Comparison of ENCODE assay signal across 22 mouse cellular contexts in the genomic region with DNA sequence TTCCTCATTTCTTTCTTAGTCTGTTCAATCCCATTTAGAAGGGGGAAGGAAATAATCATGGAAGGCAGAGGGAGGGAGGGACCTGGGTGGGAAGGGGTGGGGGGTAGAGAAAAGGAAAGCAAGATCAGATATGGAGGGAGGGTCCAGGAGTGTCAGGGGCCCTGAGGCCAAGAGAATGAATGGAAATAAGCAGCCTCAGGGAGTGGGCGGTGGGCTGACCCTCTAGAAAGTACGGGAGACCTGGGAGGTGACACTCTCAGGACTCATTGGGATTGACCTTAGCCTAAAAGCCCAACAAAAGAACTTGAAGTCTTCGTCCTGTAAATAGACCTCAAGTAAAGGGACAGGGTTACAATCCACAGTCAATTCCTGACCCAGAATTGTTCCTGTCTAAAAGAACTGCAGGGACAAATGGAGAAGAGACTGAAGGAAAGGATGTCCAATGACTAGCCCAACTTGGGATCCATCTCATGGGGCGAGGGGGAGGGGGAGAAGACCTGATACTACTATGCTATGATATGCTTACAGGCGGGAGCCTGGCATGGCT. TPM values are rescaled to one million over a fixed set of nuclear protein-coding genes. Genes with fewer than 3 reads are reported as not detected.
A peak's percentile ranks its signal among the peaks of the same experiment; 100 is the strongest.
DNase-seq lines count a peak whose midpoint lies in the region; TF ChIP-seq lines count a peak whose summit lies in the region.
"Had no signal": no experiment of that assay in that cellular context is flagged by ENCODE, and none has a peak within 500 bp of the region (broad histone marks: within the 10 kb centered on the region; RNA-seq: fewer than 3 reads in every experiment).

No protein-coding gene starts in this region.

- peak; percentile 80 for TF ChIP-seq EP300 in ES-Bruce4 (IDR thresholded peaks at IDR 0.05; ENCODE audit: insufficient read depth, low read depth, low read length)

- TF ChIP-seq POLR2A in ES-Bruce4 (IDR thresholded peaks at IDR 0.05; ENCODE audit: insufficient read depth, low read length) = no peak

- H3K36me3 ChIP-seq in E14TG2a.4 (ENCODE audit: insufficient read depth, low read length) = peaks cover 10% of the 10 kb centered on the region; the same call in 1 of the 2 replicates
- H3K36me3 ChIP-seq in ES-Bruce4 (ENCODE audit: control insufficient read depth, insufficient read depth, low read length, poor library complexity, severe bottlenecking) = peaks cover 4% of the 10 kb centered on the region; the same call in 1 of the 2 replicates
- H3K36me3 ChIP-seq in ES-E14 (ENCODE audit: control insufficient read depth, insufficient read depth, low read length, poor library complexity, severe bottlenecking) = no peaks in the 10 kb centered on the region
- H3K36me3 ChIP-seq: embryonic facial prominence, embryonic 13.5 days; embryonic facial prominence, embryonic 15.5 days; forebrain, embryonic 10.5 days; forebrain, embryonic 12.5 days had no signal

- H3K4me1 ChIP-seq in E14TG2a.4 (replicated peaks; ENCODE audit: low read depth, low read length) (peaks cover 79% of the 10 kb centered on the region), ES-Bruce4 (ENCODE audit: control insufficient read depth, insufficient read depth, low read length) (peaks cover 2% of the 10 kb centered on the region), ES-E14 (ENCODE audit: control insufficient read depth in 2 of 2, insufficient read depth in 2 of 2, low read length in 2 of 2, poor library complexity in 1 of 2) (peaks cover 3 to 5% of the 10 kb centered on the region in 2 experiments; a peak in 3 of 4 replicates)
- H3K4me1 ChIP-seq: embryonic facial prominence, embryonic 13.5 days; embryonic facial prominence, embryonic 15.5 days; forebrain, embryonic 10.5 days; forebrain, embryonic 12.5 days had no signal

- in situ Hi-C loops in ES-E14 (cut with MboI; ENCODE audit: low sequenced_read_pairs in 2 of 2, unreplicated experiment in 2 of 2) = no loop called here

- H3K4me3 ChIP-seq in E14TG2a.4 (replicated peaks; ENCODE audit: low read length) = peak overlapping the region; percentile 49
- H3K4me3 ChIP-seq in ES-Bruce4 (ENCODE audit: low read depth, low read length) = no peak overlapping the region
- peak overlapping the region in 1 of 2 experiments; percentile 36; a peak in 2 of 4 replicates for H3K4me3 ChIP-seq in ES-E14 (ENCODE audit: insufficient read depth in 1 of 2, low read depth in 1 of 2, low read length in 2 of 2, poor library complexity in 1 of 2, severe bottlenecking in 1 of 2)
- H3K4me3 ChIP-seq: embryonic facial prominence, embryonic 13.5 days; embryonic facial prominence, embryonic 15.5 days; erythroblast, embryonic 14.5 days; forebrain, embryonic 10.5 days; forebrain, embryonic 12.5 days had no signal

- no peak for DNase-seq in ES-E14 (ENCODE audit: low read depth, low spot score)
- DNase-seq in ZHBTc4 (ENCODE audit: low read depth, low spot score) = peak; percentile 74
- DNase-seq in kidney, postnatal 36 days = no peak
- DNase-seq in retina, embryonic 14.5 days (ENCODE audit: low spot score) = no peak
- no peak for DNase-seq in thymus, postnatal 4 days
- DNase-seq: adrenal gland, adult 2 months; adrenal gland, postnatal 10 days; adrenal gland, postnatal 25 days; cerebellum, adult 11 months; cerebellum, adult 18-20 months; cerebellum, adult 8-10 months; cerebellum, adult 9-11 months; cerebellum, postnatal 14 days; cerebellum, postnatal 36 days; embryo, embryonic 11 days had no signal

- H3K9me3 ChIP-seq in E14TG2a.4 (ENCODE audit: low read length) (peaks cover 3% of the 10 kb centered on the region), ES-Bruce4 (replicated peaks; ENCODE audit: control insufficient read depth, insufficient read depth, low read length, poor library complexity, severe bottlenecking) (peaks cover 34% of the 10 kb centered on the region), ES-E14 (ENCODE audit: control insufficient read depth, insufficient read depth, low read depth, low read length) (no peaks in the 10 kb centered on the region)
- H3K9me3 ChIP-seq: embryonic facial prominence, embryonic 13.5 days; embryonic facial prominence, embryonic 15.5 days; forebrain, embryonic 10.5 days; forebrain, embryonic 12.5 days had no signal

- H3K27ac ChIP-seq in ES-Bruce4 (ENCODE audit: insufficient read depth, low read length) = peak overlapping the region; percentile 99
- H3K27ac ChIP-seq in ES-E14 (ENCODE audit: insufficient read depth, low read depth, low read length, poor library complexity, severe bottlenecking) = peak overlapping the region; percentile 99
- H3K27ac ChIP-seq: embryonic facial prominence, embryonic 13.5 days; embryonic facial prominence, embryonic 15.5 days; forebrain, embryonic 10.5 days; forebrain, embryonic 12.5 days had no signal

- TF ChIP-seq CTCF in E14TG2a.4 (conservative IDR thresholded peaks at IDR 0.05; ENCODE audit: low read length) = no peak
- no peak for TF ChIP-seq CTCF in ES-Bruce4 (IDR thresholded peaks at IDR 0.05; ENCODE audit: low read depth, low read length)

- H3K9ac ChIP-seq in ES-Bruce4 (ENCODE audit: low read depth, poor library complexity, severe bottlenecking) (0 out of 2 replicates have a peak overlapping the region, but pooled peaks have one; percentile 56), ES-E14 (ENCODE audit: insufficient read depth, low read depth, low read length, poor library complexity, severe bottlenecking) (peak overlapping the region; percentile 76; the same call in 1 of the 2 replicates)
- H3K9ac ChIP-seq: embryonic facial prominence, embryonic 13.5 days; embryonic facial prominence, embryonic 15.5 days; forebrain, embryonic 12.5 days had no signal

- H3K27me3 ChIP-seq in E14TG2a.4 (ENCODE audit: insufficient read depth, low read length) = no peaks in the 10 kb centered on the region
- no peaks in the 10 kb centered on the region for H3K27me3 ChIP-seq in ES-Bruce4 (ENCODE audit: control insufficient read depth, insufficient read depth, low read length, poor library complexity, severe bottlenecking)
- H3K27me3 ChIP-seq: embryonic facial prominence, embryonic 13.5 days; embryonic facial prominence, embryonic 15.5 days; forebrain, embryonic 12.5 days had no signal

TF ChIP-seq in ES-E14, 5 proteins besides CTCF, POLR2A, EP300 and RAD21:
- TF ChIP-seq HCFC1 (IDR thresholded peaks at IDR 0.05; ENCODE audit: borderline replicate concordance, insufficient read depth, low read length) (no peak), ZC3H11A (IDR thresholded peaks at IDR 0.05; ENCODE audit: borderline replicate concordance, low read depth, low read length) (no peak), CHD2 (IDR thresholded peaks at IDR 0.05; ENCODE audit: low read depth, low read length) (no peak), ZNF384 (IDR thresholded peaks at IDR 0.05; ENCODE audit: low read depth, low read length) (no peak), MAFK (IDR thresholded peaks at IDR 0.05; ENCODE audit: insufficient read depth, low read depth, low read length) (no peak)
TF ChIP-seq in ES-E14: peak in this region for 0.

RNA-seq across cellular contexts. Expression of a gene that starts 30.9 kb away (rescaled TPM):
- polyA plus RNA-seq in ES-Bruce4 (2011; ENCODE audit: insufficient read depth, insufficient read length, low read depth, missing spikeins) = 139 and 140 TPM in 2 replicates
- total RNA-seq in ES-E14 (2012; rRNA removed) = 158 and 164 TPM in 2 replicates
